Mouse (Mus musculus) forebrain, embryonic 14.5 days (tissue): Measurements from ENCODE around the gene Fam163a. TPM values are rescaled to one million over a fixed set of nuclear protein-coding genes. Genes with fewer than 3 reads are reported as not detected.
"Not testable (repeated sequence)": the region's sequence is repeated elsewhere in the genome, so short reads cannot be mapped to it uniquely, and the experiment has no call there.

Experiments used
- ATAC-seq: fragments of 200-750 bp; cut with Nextera tagmentation; 2 replicates; pipeline ENCODE4 v1.8.0; 2017; ENCODE audit warnings: mild to moderate bottlenecking, moderate library complexity
- DNase-seq: peaks from one replicate; pipeline ENCODE4 v3.0.0-alpha.2; 2015; ENCODE audit warnings: low spot score
- H3K27ac ChIP-seq: fragments of 300-500 bp; sonication (generic); 2 replicates; pipeline ENCODE4 v1.5.1; 2014; ENCODE audit warnings: low read depth, mild to moderate bottlenecking, control low read depth, low read length, moderate library complexity
- H3K27me3 ChIP-seq: fragments of 300-500 bp; sonication (generic); replicated peaks from 2 replicates; pipeline ENCODE4 v1.6.1; 2014; ENCODE audit warnings: low read length, control low read depth, mixed read lengths; ENCODE audit not compliant: control insufficient read depth, insufficient read depth
- H3K36me3 ChIP-seq: fragments of 300-500 bp; sonication (generic); 2 replicates; pipeline ENCODE4 v1.6.1; 2014; ENCODE audit warnings: low read length, control low read depth; ENCODE audit not compliant: control insufficient read depth, insufficient read depth
- H3K4me1 ChIP-seq: fragments of 300-500 bp; sonication (generic); 2 replicates; pipeline ENCODE4 v1.6.1; 2014; ENCODE audit warnings: antibody characterized with exemption, low read length, control low read depth; ENCODE audit not compliant: control insufficient read depth, insufficient read depth
- H3K4me2 ChIP-seq: fragments of 300-500 bp; sonication (generic); 2 replicates; pipeline ENCODE4 v1.6.1; 2014; ENCODE audit warnings: mild to moderate bottlenecking, control low read depth, low read length
- H3K4me3 ChIP-seq: fragments of 300-500 bp; sonication (generic); 2 replicates; pipeline ENCODE4 v1.5.1; 2014; ENCODE audit warnings: low read depth, low read length, control low read depth
- H3K9ac ChIP-seq: fragments of 300-500 bp; sonication (generic); 2 replicates; pipeline ENCODE4 v1.6.1; 2014; ENCODE audit warnings: mild to moderate bottlenecking, low read length, control low read depth, moderate library complexity
- H3K9me3 ChIP-seq: fragments of 300-500 bp; sonication (generic); replicated peaks from 2 replicates; pipeline ENCODE4 v1.6.1; 2016; ENCODE audit warnings: low read length, control low read depth, mixed read lengths; ENCODE audit not compliant: control insufficient read depth
- WGBS: fragments of 180-500 bp; shearing (Covaris S2); extraction: QIAGEN DNeasy Blood & Tissue Kit; methylation state at CpG from one replicate; pipeline ENCODE4 v1.1.7; 2014; 5-methylcytosine and 5-hydroxymethylcytosine counted together
- polyA plus RNA-seq: library from polyadenylated mRNA; unstranded; fragments of >200 nt; fragmentation: Nextera tagmentation; extraction: Ambion mirVana; gene quantifications from 2 replicates; pipeline ENCODE4 v1.2.1, GENCODE M21; 2014

The Fam163a gene
- polyA plus RNA-seq: 1.8 TPM in 2 replicates

GRCm38 (mm10) chr1:156204656-156205131, at the start of gene Fam163a:
TSS of gene Fam163a (minus strand) at chr1:156205026.
- under 1% methylated on average over 41 of the region's 44 CpGs for WGBS

GRCm38 (mm10) chr1:156251096-156251495, 46.3 kb upstream of the Fam163a start:
- not testable (repeated sequence) for ATAC-seq
- WGBS: 88% methylated on average over 4 of the region's 4 CpGs

More at GRCm38 (mm10) chr1:156204656-156205131, at the start of gene Fam163a:
- Histone ChIP-seq H3K36me3 (no peaks in the 10 kb centered on the region), H3K4me2 (peak within 1 kb of the TSS; percentile 77), H3K9ac (peak within 1 kb of the TSS; percentile 59), H3K9me3 (no peaks in the 10 kb centered on the region), H3K4me1 (0 out of 2 replicates have a peak, but pooled peaks cover 4% of the 10 kb centered on the region), H3K27ac (no peak within 1 kb of the TSS), H3K4me3 (peak within 1 kb of the TSS; percentile 41), H3K27me3 (peaks cover 37% of the 10 kb centered on the region)
- ATAC-seq (peak; percentile 69; the same call in 1 of the 2 replicates), DNase-seq (peak; percentile 61)

GRCm38 (mm10) chr1:156247893-156248292, 43.1 kb upstream of the Fam163a start:
- Histone ChIP-seq H3K9me3 (no peaks in the 10 kb centered on the region), H3K4me2 (no peak overlapping the region), H3K27ac (no peak overlapping the region), H3K9ac (no peak overlapping the region), H3K27me3 (no peaks in the 10 kb centered on the region), H3K4me1 (no peaks in the 10 kb centered on the region), H3K36me3 (no peaks in the 10 kb centered on the region), H3K4me3 (no peak overlapping the region)
- DNase-seq (no peak), ATAC-seq (no peak)
- WGBS: 89% methylated on average over 3 of the region's 3 CpGs

More at GRCm38 (mm10) chr1:156251096-156251495, 46.3 kb upstream of the Fam163a start:
- not testable (repeated sequence) for H3K27ac ChIP-seq, DNase-seq, H3K4me2 ChIP-seq, H3K27me3 ChIP-seq, H3K4me3 ChIP-seq, H3K9ac ChIP-seq, H3K36me3 ChIP-seq, H3K9me3 ChIP-seq, H3K4me1 ChIP-seq

- Histone ChIP-seq H3K9ac (no peak overlapping the region), H3K4me3 (no peak overlapping the region), H3K9me3 (no peaks in the 10 kb centered on the region), H3K36me3 (no peaks in the 10 kb centered on the region), H3K4me2 (no peak overlapping the region), H3K27me3 (no peaks in the 10 kb centered on the region), H3K27ac (no peak overlapping the region), H3K4me1 (no peaks in the 10 kb centered on the region)
- peak; percentile 83 for DNase-seq
- ATAC-seq: no peak
- 6% methylated on average over 14 of the region's 14 CpGs for WGBS
These were observed 37.0 kb upstream of the Fam163a start for GRCm38 (mm10) chr1:156241713-156242348.

GRCm38 (mm10) chr1:156241035-156241434, 36.2 kb upstream of the Fam163a start:
- peak; percentile 66 for DNase-seq
- Histone ChIP-seq H3K4me3 (no peak overlapping the region), H3K4me2 (no peak overlapping the region), H3K4me1 (no peaks in the 10 kb centered on the region), H3K9me3 (no peaks in the 10 kb centered on the region), H3K9ac (no peak overlapping the region), H3K27me3 (no peaks in the 10 kb centered on the region), H3K36me3 (no peaks in the 10 kb centered on the region), H3K27ac (no peak overlapping the region)
- 42% methylated on average over 2 of the region's 2 CpGs for WGBS
- ATAC-seq: peak; percentile 23; the same call in 1 of the 2 replicates

- Histone ChIP-seq H3K27ac (no peak overlapping the region), H3K4me2 (no peak overlapping the region), H3K27me3 (no peaks in the 10 kb centered on the region), H3K9me3 (no peaks in the 10 kb centered on the region), H3K4me1 (no peaks in the 10 kb centered on the region), H3K4me3 (no peak overlapping the region), H3K9ac (no peak overlapping the region), H3K36me3 (no peaks in the 10 kb centered on the region)
- no peak for DNase-seq
- no peak for ATAC-seq
- WGBS: 84% methylated on average over 6 of the region's 6 CpGs
These were observed 26.3 kb upstream of the Fam163a start for GRCm38 (mm10) chr1:156231122-156231521.

- ATAC-seq (no peak), DNase-seq (peak; percentile 56)
- Histone ChIP-seq H3K27me3 (no peaks in the 10 kb centered on the region), H3K4me1 (no peaks in the 10 kb centered on the region), H3K27ac (no peak overlapping the region), H3K4me3 (no peak overlapping the region), H3K9ac (no peak overlapping the region), H3K9me3 (no peaks in the 10 kb centered on the region), H3K36me3 (no peaks in the 10 kb centered on the region), H3K4me2 (no peak overlapping the region)
- WGBS: 48% methylated on average over 9 of the region's 9 CpGs
These were observed 25.7 kb upstream of the Fam163a start for GRCm38 (mm10) chr1:156230339-156231089.

GRCm38 (mm10) chr1:156229448-156229847, 24.6 kb upstream of the Fam163a start:
- Histone ChIP-seq H3K4me2 (no peak overlapping the region), H3K27me3 (no peaks in the 10 kb centered on the region), H3K36me3 (no peaks in the 10 kb centered on the region), H3K9ac (no peak overlapping the region), H3K27ac (no peak overlapping the region), H3K4me3 (no peak overlapping the region), H3K9me3 (no peaks in the 10 kb centered on the region), H3K4me1 (no peaks in the 10 kb centered on the region)
- peak; percentile 57; the same call in 1 of the 2 replicates for ATAC-seq
- DNase-seq: peak; percentile 70
- WGBS: 29% methylated on average over 7 of the region's 7 CpGs

GRCm38 (mm10) chr1:156228728-156229127, 23.9 kb upstream of the Fam163a start:
- H3K27me3 ChIP-seq: no peaks in the 10 kb centered on the region
- H3K4me3 ChIP-seq: no peak overlapping the region
- DNase-seq: no peak
- no peaks in the 10 kb centered on the region for H3K4me1 ChIP-seq
- no peaks in the 10 kb centered on the region for H3K9me3 ChIP-seq
- 89% methylated on average over 4 of the region's 4 CpGs for WGBS
- no peak overlapping the region for H3K9ac ChIP-seq
- ATAC-seq: no peak
- no peak overlapping the region for H3K27ac ChIP-seq
- no peaks in the 10 kb centered on the region for H3K36me3 ChIP-seq
- no peak overlapping the region for H3K4me2 ChIP-seq
